Mouse (Mus musculus): Measurements from ENCODE around the gene Fam124a.

GRCm38 (mm10) chr14:62509350-62509749 lies 46.2 kb upstream of the Fam124a start:
- no peak for TF ChIP-seq POLR2A (IDR thresholded peaks at IDR 0.05; ENCODE audit: insufficient read depth, low read depth, low read length)
- no peak for TF ChIP-seq CTCF (IDR thresholded peaks at IDR 0.05; ENCODE audit: insufficient read depth, low read depth, low read length)
